Mouse (Mus musculus): ENCODE measurements around the gene Slc2a4. TPM values are rescaled to one million over a fixed set of nuclear protein-coding genes. Genes with fewer than 3 reads are reported as not detected.

Gene Slc2a4
- polyA plus RNA-seq (2012; ENCODE audit: insufficient read depth, insufficient read length, missing spikeins) = not detected in 2 replicates

GRCm38 (mm10) chr11:69948066-69948762 is at the start of gene Slc2a4:
Gene Slc2a4 (minus strand): TSS chr11:69948188.
- peak within 1 kb of the TSS; percentile 41 for H3K4me3 ChIP-seq (ENCODE audit: insufficient read depth, low read length)
- H3K27ac ChIP-seq (ENCODE audit: insufficient read depth, low read depth, low read length) = no peak within 1 kb of the TSS
- H3K4me1 ChIP-seq (ENCODE audit: control insufficient read depth, insufficient read depth, low read length) = peaks cover 5% of the 10 kb centered on the region; the same call in 1 of the 2 replicates
- no peak for TF ChIP-seq POLR2A (IDR thresholded peaks at IDR 0.05; ENCODE audit: borderline replicate concordance, low read depth, low read length)
- TF ChIP-seq CTCF (IDR thresholded peaks at IDR 0.05; ENCODE audit: low read depth, low read length) = no peak

DNA sequence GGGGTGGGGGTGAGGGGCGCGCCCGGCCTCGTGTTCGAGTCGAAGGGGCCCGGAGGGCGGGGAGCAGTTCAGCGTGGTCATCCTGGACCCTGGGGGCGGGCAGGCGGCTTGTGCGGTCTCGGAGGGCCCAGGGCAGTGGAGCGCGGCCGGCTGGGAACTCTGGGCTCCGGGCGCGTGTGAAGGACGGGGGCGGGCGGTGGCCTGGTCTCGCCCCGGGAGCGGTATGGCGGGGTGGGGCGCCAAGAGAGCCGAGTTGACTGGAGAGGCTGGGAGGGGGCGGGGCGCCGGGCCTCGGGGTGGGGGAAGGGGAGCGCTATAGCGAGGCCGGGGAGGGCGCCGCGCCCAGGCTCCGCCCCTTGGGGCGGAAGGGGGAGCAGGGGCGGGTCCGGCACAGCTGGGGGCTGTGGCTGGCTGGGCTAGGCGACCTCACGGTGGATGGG is 49.1 kb upstream of the Slc2a4 start:
- Histone ChIP-seq H3K4me1 (ENCODE audit: control insufficient read depth, insufficient read depth, low read length) (peaks cover 33% of the 10 kb centered on the region), H3K4me3 (ENCODE audit: insufficient read depth, low read length) (peak overlapping the region; percentile 92), H3K27ac (ENCODE audit: insufficient read depth, low read depth, low read length) (peak overlapping the region; percentile 93)
- TF ChIP-seq POLR2A (IDR thresholded peaks at IDR 0.05; ENCODE audit: borderline replicate concordance, low read depth, low read length) (no peak), CTCF (IDR thresholded peaks at IDR 0.05; ENCODE audit: low read depth, low read length) (no peak)

DNA sequence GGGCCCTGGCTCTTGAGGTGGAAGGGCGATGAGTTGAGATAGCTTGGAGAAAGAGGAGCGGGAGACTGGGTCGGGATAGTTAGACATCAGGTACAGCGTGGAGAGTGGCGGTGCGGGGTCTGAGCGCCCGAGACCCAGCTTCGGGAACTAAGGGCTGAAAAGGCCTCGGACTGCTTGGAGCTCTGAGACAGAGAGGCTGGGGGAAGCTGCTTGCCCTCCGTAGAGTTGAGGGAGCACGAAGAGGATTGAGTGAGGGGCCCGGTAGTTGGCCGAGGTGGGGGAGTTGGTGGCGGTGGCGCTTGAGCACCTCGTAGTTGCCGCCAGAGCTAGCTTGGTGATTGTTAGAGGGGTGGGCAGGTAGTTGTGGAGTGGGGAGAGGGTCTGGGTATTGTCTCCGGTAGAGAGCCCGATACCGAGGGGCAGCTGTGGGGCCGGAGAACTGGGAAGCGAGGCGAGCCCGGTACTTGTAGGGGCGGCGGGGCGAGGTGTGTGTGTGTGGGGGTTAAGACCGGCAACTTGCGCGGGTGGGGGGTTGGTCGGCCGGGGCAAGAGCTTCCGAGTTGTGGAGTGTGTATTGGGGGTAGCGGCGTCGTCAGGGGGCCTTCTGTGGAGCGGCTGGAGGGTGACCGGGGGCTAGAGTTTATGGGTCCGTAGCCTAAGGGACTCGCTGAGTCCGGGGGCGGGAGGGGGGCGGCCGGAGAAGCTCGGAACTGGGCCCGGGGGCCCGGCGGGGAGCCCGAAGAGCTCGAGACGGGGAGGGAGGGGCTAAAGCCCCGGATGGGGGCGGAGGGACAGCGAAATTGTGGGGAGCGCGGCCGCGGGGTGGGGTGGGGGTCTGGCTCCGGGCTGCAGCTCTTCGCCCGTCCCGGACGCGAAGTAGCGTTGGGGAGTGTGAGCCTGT is 48.4 kb upstream of the Slc2a4 start:
- Histone ChIP-seq H3K4me1 (ENCODE audit: control insufficient read depth, insufficient read depth, low read length) (peaks cover 33% of the 10 kb centered on the region), H3K27ac (ENCODE audit: insufficient read depth, low read depth, low read length) (peak overlapping the region; percentile 93), H3K4me3 (ENCODE audit: insufficient read depth, low read length) (peak overlapping the region; percentile 92)
- TF ChIP-seq CTCF (IDR thresholded peaks at IDR 0.05; ENCODE audit: low read depth, low read length) (no peak), POLR2A (IDR thresholded peaks at IDR 0.05; ENCODE audit: borderline replicate concordance, low read depth, low read length) (no peak)

- Histone ChIP-seq H3K4me3 (ENCODE audit: insufficient read depth, low read length) (peak within 1 kb of the TSS; percentile 92), H3K4me1 (ENCODE audit: control insufficient read depth, insufficient read depth, low read length) (peaks cover 35% of the 10 kb centered on the region), H3K27ac (ENCODE audit: insufficient read depth, low read depth, low read length) (peak within 1 kb of the TSS; percentile 93)
- TF ChIP-seq CTCF (IDR thresholded peaks at IDR 0.05; ENCODE audit: low read depth, low read length) (no peak), POLR2A (IDR thresholded peaks at IDR 0.05; ENCODE audit: borderline replicate concordance, low read depth, low read length) (0 out of 2 replicates have a peak, but pooled peaks have one; percentile 42)
These were observed 47.5 kb upstream of the Slc2a4 start, which contains the start of gene Phf23 for GRCm38 (mm10) chr11:69995391-69995960. Gene Phf23 (plus strand): TSS chr11:69995777.

- H3K4me3 ChIP-seq (ENCODE audit: insufficient read depth, low read length) = peak overlapping the region; percentile 9; the same call in 1 of the 2 replicates
- 0 out of 2 replicates have a peak overlapping the region, but pooled peaks have one; percentile 8 for H3K27ac ChIP-seq (ENCODE audit: insufficient read depth, low read depth, low read length)
- peaks cover 30% of the 10 kb centered on the region for H3K4me1 ChIP-seq (ENCODE audit: control insufficient read depth, insufficient read depth, low read length)
- TF ChIP-seq CTCF (IDR thresholded peaks at IDR 0.05; ENCODE audit: low read depth, low read length) (no peak), POLR2A (IDR thresholded peaks at IDR 0.05; ENCODE audit: borderline replicate concordance, low read depth, low read length) (no peak)
These were observed 46.6 kb upstream of the Slc2a4 start for GRCm38 (mm10) chr11:69994401-69995090.

GRCm38 (mm10) chr11:69992932-69993331 is 44.9 kb upstream of the Slc2a4 start:
- H3K4me3 ChIP-seq (ENCODE audit: insufficient read depth, low read length) = peak overlapping the region; percentile 59
- H3K4me1 ChIP-seq (ENCODE audit: control insufficient read depth, insufficient read depth, low read length) = peaks cover 18% of the 10 kb centered on the region
- no peak for TF ChIP-seq POLR2A (IDR thresholded peaks at IDR 0.05; ENCODE audit: borderline replicate concordance, low read depth, low read length)
- no peak for TF ChIP-seq CTCF (IDR thresholded peaks at IDR 0.05; ENCODE audit: low read depth, low read length)
- no peak overlapping the region for H3K27ac ChIP-seq (ENCODE audit: insufficient read depth, low read depth, low read length)

GRCm38 (mm10) chr11:69992396-69992795 is 44.4 kb upstream of the Slc2a4 start:
- peaks cover 18% of the 10 kb centered on the region for H3K4me1 ChIP-seq (ENCODE audit: control insufficient read depth, insufficient read depth, low read length)
- peak overlapping the region; percentile 59 for H3K4me3 ChIP-seq (ENCODE audit: insufficient read depth, low read length)
- H3K27ac ChIP-seq (ENCODE audit: insufficient read depth, low read depth, low read length) = no peak overlapping the region
- TF ChIP-seq POLR2A (IDR thresholded peaks at IDR 0.05; ENCODE audit: borderline replicate concordance, low read depth, low read length) (no peak), CTCF (IDR thresholded peaks at IDR 0.05; ENCODE audit: low read depth, low read length) (no peak)

GRCm38 (mm10) chr11:69991711-69992110 is 43.7 kb upstream of the Slc2a4 start:
- TF ChIP-seq POLR2A (IDR thresholded peaks at IDR 0.05; ENCODE audit: borderline replicate concordance, low read depth, low read length) = no peak
- TF ChIP-seq CTCF (IDR thresholded peaks at IDR 0.05; ENCODE audit: low read depth, low read length) = no peak
- Histone ChIP-seq H3K4me3 (ENCODE audit: insufficient read depth, low read length) (peak overlapping the region; percentile 88), H3K27ac (ENCODE audit: insufficient read depth, low read depth, low read length) (peak overlapping the region; percentile 84), H3K4me1 (ENCODE audit: control insufficient read depth, insufficient read depth, low read length) (peaks cover 18% of the 10 kb centered on the region)
